Mouse (Mus musculus): ENCODE measurements at regions not wholly inside any gene's neighbourhood (a gene's known extent, or its start where the extent isn't known, plus 50 kb on each side); places are given as distances from the start of the nearest gene placed in this dataset.

DNA sequence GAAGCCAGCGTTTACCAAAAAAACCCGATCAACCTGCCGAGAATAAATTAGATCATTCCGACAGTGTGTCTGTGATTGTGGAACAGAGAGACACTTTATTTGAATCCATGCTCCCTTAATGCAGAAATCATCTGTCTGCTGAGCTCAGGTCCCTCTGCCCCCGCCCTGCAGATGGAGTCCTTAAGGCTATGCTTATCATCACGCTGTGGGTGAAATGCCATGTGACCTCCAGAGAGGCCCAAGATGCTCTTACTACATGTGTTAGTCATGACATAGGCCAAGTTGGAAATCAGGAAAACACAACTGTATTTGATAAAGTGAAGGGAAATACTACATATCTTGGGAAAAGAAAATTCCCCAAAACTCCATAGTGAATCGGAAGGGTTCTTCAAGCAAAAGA is 206.8 kb upstream of the Pfn2 start:
- Histone ChIP-seq H3K4me1 (ENCODE audit: control insufficient read depth in 1 of 2, insufficient read depth in 2 of 2, low read length in 2 of 2) (peaks cover 0 to 8% of the 10 kb centered on the region in 2 experiments; a peak in 2 of 4 replicates), H3K79me2 (ENCODE audit: control insufficient read depth, insufficient read depth, low read length, poor library complexity) (no peaks in the 10 kb centered on the region), H3K27ac (ENCODE audit: control insufficient read depth, low read depth, low read length) (no peak overlapping the region), H3K27me3 (ENCODE audit: control insufficient read depth in 1 of 2, insufficient read depth in 2 of 2, low read length in 2 of 2) (no peaks in the 10 kb centered on the region), H3K9me3 (replicated peaks; ENCODE audit: insufficient read depth, low read length) (no peaks in the 10 kb centered on the region), H3K36me3 (ENCODE audit: control insufficient read depth in 1 of 2, insufficient read depth in 2 of 2, low read length in 2 of 2) (peaks cover 0 to 3% of the 10 kb centered on the region in 2 experiments; a peak in 2 of 4 replicates), H3K9ac (ENCODE audit: control insufficient read depth, low read depth, low read length, poor library complexity, severe bottlenecking) (no peak overlapping the region), H3K4me3 (ENCODE audit: control insufficient read depth in 1 of 2, insufficient read depth in 1 of 2, low read depth in 2 of 2, low read length in 2 of 2) (no peak overlapping the region)
- no peak for DNase-seq (ENCODE audit: low read depth, low spot score)
- 0 out of 2 replicates have a peak, but pooled peaks have one; percentile 15 for TF ChIP-seq USF1 (IDR thresholded peaks at IDR 0.05; ENCODE audit: low read depth, low read length)
- TF ChIP-seq BHLHE40 (IDR thresholded peaks at IDR 0.05; ENCODE audit: borderline replicate concordance, low read depth, low read length) = no peak
- TF ChIP-seq ZKSCAN1 (IDR thresholded peaks at IDR 0.05; ENCODE audit: low read depth, low read length) = no peak
- TF ChIP-seq GATA1 (IDR thresholded peaks at IDR 0.05; ENCODE audit: low read depth, low read length) = no peak

DNA sequence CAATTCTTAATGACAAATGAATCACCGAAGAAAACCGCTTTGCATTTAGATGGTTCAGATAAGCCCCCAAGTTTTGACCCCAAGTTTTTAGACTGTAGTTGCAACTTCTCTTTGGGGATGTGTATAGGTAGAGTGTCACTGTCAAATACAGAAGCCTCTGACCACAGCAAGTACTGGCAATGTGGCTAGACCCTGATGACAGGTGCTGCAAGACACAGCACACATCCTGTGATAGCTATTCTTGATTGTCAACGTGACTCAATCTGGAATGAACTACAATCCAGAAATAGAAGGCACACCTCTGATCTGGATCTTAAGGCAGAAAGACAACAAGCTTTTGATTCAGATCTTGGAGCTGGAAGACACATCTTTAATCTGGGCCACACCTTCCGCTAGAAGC is 207.3 kb upstream of the Pfn2 start:
- no peak overlapping the region for H3K4me3 ChIP-seq (ENCODE audit: control insufficient read depth in 1 of 2, insufficient read depth in 1 of 2, low read depth in 2 of 2, low read length in 2 of 2)
- peaks cover 0 to 8% of the 10 kb centered on the region in 2 experiments; a peak in 2 of 4 replicates for H3K4me1 ChIP-seq (ENCODE audit: control insufficient read depth in 1 of 2, insufficient read depth in 2 of 2, low read length in 2 of 2)
- no peak for DNase-seq (ENCODE audit: low read depth, low spot score)
- no peaks in the 10 kb centered on the region for H3K27me3 ChIP-seq (ENCODE audit: control insufficient read depth in 1 of 2, insufficient read depth in 2 of 2, low read length in 2 of 2)
- no peak for TF ChIP-seq MAX (IDR thresholded peaks at IDR 0.05; ENCODE audit: low read length)
- TF ChIP-seq POLR2A (IDR thresholded peaks at IDR 0.05; ENCODE audit: control insufficient read depth in 1 of 2, insufficient read depth in 1 of 2, low read depth in 1 of 2, low read length in 2 of 2, poor library complexity in 1 of 2) = no peak
- TF ChIP-seq NRF1 (IDR thresholded peaks at IDR 0.05; ENCODE audit: insufficient read depth, low read depth, low read length, poor library complexity, severe bottlenecking) = no peak
- TF ChIP-seq USF1 (IDR thresholded peaks at IDR 0.05; ENCODE audit: low read depth, low read length) = no peak
- H3K79me2 ChIP-seq (ENCODE audit: control insufficient read depth, insufficient read depth, low read length, poor library complexity) = no peaks in the 10 kb centered on the region
- no peak overlapping the region for H3K27ac ChIP-seq (ENCODE audit: control insufficient read depth, low read depth, low read length)
- H3K9ac ChIP-seq (ENCODE audit: control insufficient read depth, low read depth, low read length, poor library complexity, severe bottlenecking) = no peak overlapping the region
- H3K9me3 ChIP-seq (replicated peaks; ENCODE audit: insufficient read depth, low read length) = no peaks in the 10 kb centered on the region
- H3K36me3 ChIP-seq (ENCODE audit: control insufficient read depth in 1 of 2, insufficient read depth in 2 of 2, low read length in 2 of 2) = peaks cover 0 to 3% of the 10 kb centered on the region in 2 experiments; a peak in 2 of 4 replicates

DNA sequence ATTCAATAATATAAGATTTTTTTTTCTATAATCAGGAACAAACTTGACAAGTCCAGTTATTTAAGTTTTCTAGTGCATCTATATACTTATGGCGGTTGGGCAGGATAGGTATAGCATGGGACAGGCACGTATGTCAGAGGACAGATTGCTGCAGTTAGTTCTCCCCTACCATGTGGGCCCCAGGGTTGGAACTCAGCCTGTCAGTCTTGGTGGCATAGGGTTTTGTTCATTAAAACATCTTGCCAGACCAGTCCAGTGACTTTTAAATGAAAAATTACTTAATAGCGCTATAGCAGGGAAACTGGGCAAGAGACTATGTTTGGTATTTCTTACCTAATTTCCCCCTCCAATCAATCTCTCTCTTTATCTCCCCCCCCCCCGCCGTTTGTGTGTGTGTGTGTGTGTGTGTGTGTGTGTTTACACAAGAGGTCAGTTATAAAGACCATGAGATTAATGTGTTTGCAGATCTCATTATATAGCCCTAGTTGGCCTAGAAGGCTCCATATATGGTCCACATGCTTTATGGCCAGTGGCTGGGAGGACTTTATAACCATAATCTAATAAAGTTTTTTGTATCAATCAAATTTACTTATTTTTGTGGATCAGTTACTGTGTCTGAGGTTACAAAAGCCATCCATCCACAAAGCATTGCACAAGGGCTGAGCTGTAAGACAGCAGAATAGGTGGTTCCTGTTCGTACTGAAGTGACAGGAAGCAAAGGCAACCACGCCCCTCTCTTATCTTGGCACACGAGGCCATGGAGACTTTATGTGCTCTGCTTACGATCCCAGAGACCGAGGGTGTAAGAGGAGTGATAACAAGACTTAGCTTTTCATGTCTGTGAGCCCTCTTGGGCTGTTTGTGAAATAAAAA is 208.5 kb upstream of the Pfn2 start:
- Histone ChIP-seq H3K79me2 (ENCODE audit: control insufficient read depth, insufficient read depth, low read length, poor library complexity) (no peaks in the 10 kb centered on the region), H3K27ac (ENCODE audit: control insufficient read depth, low read depth, low read length) (0 out of 2 replicates have a peak overlapping the region, but pooled peaks have one; percentile 11), H3K4me3 (ENCODE audit: control insufficient read depth in 1 of 2, insufficient read depth in 1 of 2, low read depth in 2 of 2, low read length in 2 of 2) (no peak overlapping the region), H3K36me3 (ENCODE audit: control insufficient read depth in 1 of 2, insufficient read depth in 2 of 2, low read length in 2 of 2) (peaks cover 0 to 3% of the 10 kb centered on the region in 2 experiments; a peak in 2 of 4 replicates), H3K9me3 (replicated peaks; ENCODE audit: insufficient read depth, low read length) (no peaks in the 10 kb centered on the region), H3K27me3 (ENCODE audit: control insufficient read depth in 1 of 2, insufficient read depth in 2 of 2, low read length in 2 of 2) (no peaks in the 10 kb centered on the region), H3K4me1 (ENCODE audit: control insufficient read depth in 1 of 2, insufficient read depth in 2 of 2, low read length in 2 of 2) (peaks cover 0 to 8% of the 10 kb centered on the region in 2 experiments; a peak in 2 of 4 replicates), H3K9ac (ENCODE audit: control insufficient read depth, low read depth, low read length, poor library complexity, severe bottlenecking) (no peak overlapping the region)
- peak; percentile 93 for DNase-seq (ENCODE audit: low read depth, low spot score)
- no peak for TF ChIP-seq NRF1 (IDR thresholded peaks at IDR 0.05; ENCODE audit: insufficient read depth, low read depth, low read length, poor library complexity, severe bottlenecking)
- no peak for TF ChIP-seq ETS1 (IDR thresholded peaks at IDR 0.05; ENCODE audit: low read depth, low read length)
- 0 out of 2 replicates have a peak, but pooled peaks have one; percentile 17 for TF ChIP-seq TBP (IDR thresholded peaks at IDR 0.05; ENCODE audit: low read depth, low read length)
- TF ChIP-seq GATA1 (IDR thresholded peaks at IDR 0.05; ENCODE audit: low read depth, low read length) = peak; percentile 93
- no peak for TF ChIP-seq POLR2AphosphoS5 (IDR thresholded peaks at IDR 0.05; ENCODE audit: borderline replicate concordance, low read depth, low read length)
- no peak for TF ChIP-seq MEF2A (IDR thresholded peaks at IDR 0.05; ENCODE audit: extremely low read depth, insufficient replicate concordance, low read depth, low read length, poor library complexity, severe bottlenecking)
- TF ChIP-seq ZKSCAN1 (IDR thresholded peaks at IDR 0.05; ENCODE audit: low read depth, low read length) = no peak
- peak; percentile 31; the same call in 1 of the 2 replicates for TF ChIP-seq USF1 (IDR thresholded peaks at IDR 0.05; ENCODE audit: low read depth, low read length)
- TF ChIP-seq MXI1 (IDR thresholded peaks at IDR 0.05; ENCODE audit: low read depth, low read length) = peak; percentile 62
- no peak for TF ChIP-seq MAZ (IDR thresholded peaks at IDR 0.05; ENCODE audit: low read depth, low read length)
- TF ChIP-seq RCOR1 (IDR thresholded peaks at IDR 0.05; ENCODE audit: low read depth, low read length) = 0 out of 2 replicates have a peak, but pooled peaks have one; percentile 13
- no peak; the same call in 1 of the 2 replicates for TF ChIP-seq ELF1 (IDR thresholded peaks at IDR 0.05; ENCODE audit: low read depth, low read length)
- TF ChIP-seq MAFK (IDR thresholded peaks at IDR 0.05; ENCODE audit: borderline replicate concordance, low read depth, low read length) = no peak
- TF ChIP-seq SIN3A (IDR thresholded peaks at IDR 0.05; ENCODE audit: low read length) = peak; percentile 63; the same call in 1 of the 2 replicates
- no peak for TF ChIP-seq MYB (IDR thresholded peaks at IDR 0.05; ENCODE audit: low read depth, low read length)
- TF ChIP-seq JUND (IDR thresholded peaks at IDR 0.05; ENCODE audit: low read depth, low read length) = no peak
- TF ChIP-seq NELFE (IDR thresholded peaks at IDR 0.05; ENCODE audit: low read depth, low read length) = no peak
- no peak for TF ChIP-seq CHD2 (IDR thresholded peaks at IDR 0.05; ENCODE audit: low read length)
- no peak for TF ChIP-seq USF2 (IDR thresholded peaks at IDR 0.05; ENCODE audit: borderline replicate concordance in 1 of 2, insufficient read depth in 1 of 2, low read depth in 1 of 2, low read length in 2 of 2)

Measured in MEL (cell line).